Mouse (Mus musculus) forebrain, embryonic 11.5 days (tissue): ENCODE results near the gene Ms4a6c. TPM values are rescaled to one million over a fixed set of nuclear protein-coding genes. Genes with fewer than 3 reads are reported as not detected.
"Not testable (repeated sequence)": the region's sequence is repeated elsewhere in the genome, so short reads cannot be mapped to it uniquely, and the experiment has no call there.

Source experiments
- ATAC-seq: fragments of 200-750 bp; cut with Nextera tagmentation; replicated peaks from 2 replicates; pipeline ENCODE4 v1.8.0; 2017; ENCODE audit warnings: moderate TSS enrichment; ENCODE audit not compliant: low FRiP score
- DNase-seq: peaks from one replicate; pipeline ENCODE4 v3.0.0-alpha.2; 2017; ENCODE audit warnings: low spot score
- H3K27ac ChIP-seq: fragments of 300-500 bp; sonication (generic); 2 replicates; pipeline ENCODE4 v1.5.1; 2014; ENCODE audit warnings: low read depth, low read length
- H3K27me3 ChIP-seq: fragments of 300-500 bp; sonication (generic); 2 replicates; pipeline ENCODE4 v1.6.1; 2014; ENCODE audit warnings: mild to moderate bottlenecking, low read length, mixed read lengths; ENCODE audit not compliant: control insufficient read depth, insufficient read depth
- H3K36me3 ChIP-seq: fragments of 300-500 bp; sonication (generic); 2 replicates; pipeline ENCODE4 v1.6.1; 2014; ENCODE audit warnings: mild to moderate bottlenecking, low read length, moderate library complexity, mixed read lengths; ENCODE audit not compliant: control insufficient read depth, insufficient read depth
- H3K4me1 ChIP-seq: fragments of 300-500 bp; sonication (generic); replicated peaks from 2 replicates; pipeline ENCODE4 v1.6.1; 2014; ENCODE audit warnings: low read length, mixed read lengths; ENCODE audit not compliant: control insufficient read depth, insufficient read depth
- H3K4me2 ChIP-seq: fragments of 300-500 bp; sonication (generic); 2 replicates; pipeline ENCODE4 v1.6.1; 2014; ENCODE audit warnings: low read depth, mild to moderate bottlenecking, low read length, moderate library complexity, mixed read lengths; ENCODE audit not compliant: severe bottlenecking
- H3K4me3 ChIP-seq: fragments of 300-500 bp; sonication (generic); 2 replicates; pipeline ENCODE4 v1.5.1; 2014; ENCODE audit warnings: low read depth, low read length
- H3K9ac ChIP-seq: fragments of 300-500 bp; sonication (generic); 2 replicates; pipeline ENCODE4 v1.6.1; 2014; ENCODE audit warnings: low read length
- H3K9me3 ChIP-seq: fragments of 300-500 bp; sonication (generic); 2 replicates; pipeline ENCODE4 v1.6.1; 2016; ENCODE audit warnings: low read length, mixed read lengths; ENCODE audit not compliant: control insufficient read depth
- WGBS: fragments of 180-500 bp; shearing (Covaris S2); extraction: QIAGEN DNeasy Blood & Tissue Kit; methylation state at CpG from one replicate; pipeline ENCODE4 v1.1.7; 2014; 5-methylcytosine and 5-hydroxymethylcytosine counted together
- polyA plus RNA-seq: library from polyadenylated mRNA; unstranded; fragments of >200 nt; fragmentation: Nextera tagmentation; extraction: Ambion mirVana; gene quantifications from 2 replicates; pipeline ENCODE4 v1.2.1, GENCODE M21; 2014

The Ms4a6c gene
- polyA plus RNA-seq, 1 experiment from 2014 or later, result 2.4 TPM

- H3K4me3 ChIP-seq, result no peak overlapping the region
- WGBS, result 88% methylated on average over 1 of the region's 1 CpGs
Measured at GRCm38 (mm10) chr19:11492671-11493070, 23.5 kb downstream of the Ms4a6c start.

GRCm38 (mm10) chr19:11494519-11494918 lies 25.4 kb downstream of the Ms4a6c start:
- no peak overlapping the region for H3K27ac ChIP-seq
- H3K4me1 ChIP-seq, result no peaks in the 10 kb centered on the region
- DNase-seq (no peak), ATAC-seq (no peak)
- no peak overlapping the region for H3K9ac ChIP-seq
- no peaks in the 10 kb centered on the region for H3K9me3 ChIP-seq
- H3K4me3 ChIP-seq, result no peak overlapping the region
- no peak overlapping the region for H3K4me2 ChIP-seq
- H3K36me3 ChIP-seq, result no peaks in the 10 kb centered on the region
- no peaks in the 10 kb centered on the region for H3K27me3 ChIP-seq
- WGBS, result 86% methylated on average over 3 of the region's 3 CpGs

More at GRCm38 (mm10) chr19:11492671-11493070, 23.5 kb downstream of the Ms4a6c start:
- Histone ChIP-seq H3K9me3 (no peaks in the 10 kb centered on the region), H3K27me3 (no peaks in the 10 kb centered on the region), H3K4me1 (no peaks in the 10 kb centered on the region), H3K9ac (no peak overlapping the region), H3K27ac (no peak overlapping the region), H3K4me2 (no peak overlapping the region), H3K36me3 (no peaks in the 10 kb centered on the region)
- ATAC-seq (no peak), DNase-seq (no peak)

DNA sequence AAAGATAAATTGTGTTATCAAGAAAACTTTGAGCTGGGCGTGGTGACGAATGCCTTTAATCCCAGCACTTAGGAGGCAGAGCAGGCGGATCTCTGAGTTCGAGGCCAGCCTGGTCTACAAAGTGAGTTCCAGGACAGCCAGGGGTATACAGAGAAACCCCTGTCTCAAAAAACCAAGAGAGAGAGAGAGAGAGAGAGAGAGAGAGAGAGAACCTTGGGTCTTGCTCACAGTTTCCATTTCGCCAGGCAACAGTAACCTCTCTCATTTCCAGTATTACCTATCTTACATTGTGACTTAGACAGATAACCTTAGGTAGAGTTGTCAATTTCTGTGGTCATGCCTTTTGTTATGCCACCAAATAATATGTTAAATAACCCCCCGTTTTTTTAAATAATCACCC lies 27.2 kb downstream of the Ms4a6c start:
- H3K4me2 ChIP-seq, result no peak overlapping the region
- H3K9ac ChIP-seq, result no peak overlapping the region
- H3K36me3 ChIP-seq, result no peaks in the 10 kb centered on the region
- no peak overlapping the region for H3K27ac ChIP-seq
- no peak for DNase-seq
- no peak overlapping the region for H3K4me3 ChIP-seq
- no peak for ATAC-seq
- H3K9me3 ChIP-seq, result no peaks in the 10 kb centered on the region
- no peaks in the 10 kb centered on the region for H3K27me3 ChIP-seq
- no peaks in the 10 kb centered on the region for H3K4me1 ChIP-seq
- WGBS, result 82% methylated on average over 6 of the region's 6 CpGs

GRCm38 (mm10) chr19:11497300-11497699 lies 28.1 kb downstream of the Ms4a6c start:
- not testable (repeated sequence) for H3K27me3 ChIP-seq

DNA sequence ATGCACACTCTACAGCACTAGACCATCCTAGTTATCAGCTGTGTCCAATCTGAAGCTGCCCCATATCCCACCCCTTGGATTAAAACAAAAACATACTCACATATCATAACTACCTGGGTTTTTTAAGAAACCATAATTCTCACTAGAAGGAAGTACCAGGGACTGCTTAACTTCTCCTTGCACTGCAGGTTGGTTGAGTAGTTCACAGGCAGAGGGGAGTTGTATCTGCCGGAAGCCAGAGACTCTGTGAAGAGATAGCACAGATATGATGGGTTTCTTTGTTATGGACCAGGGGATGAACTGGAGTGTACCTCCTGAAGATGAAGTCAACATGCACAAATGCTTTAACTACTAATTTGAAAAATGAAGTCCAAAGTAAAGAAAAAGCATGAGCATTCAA lies 31.6 kb downstream of the Ms4a6c start:
- Histone ChIP-seq H3K27me3 (no peaks in the 10 kb centered on the region), H3K9ac (no peak overlapping the region), H3K36me3 (no peaks in the 10 kb centered on the region), H3K4me2 (no peak overlapping the region), H3K9me3 (no peaks in the 10 kb centered on the region), H3K27ac (no peak overlapping the region), H3K4me3 (no peak overlapping the region), H3K4me1 (no peaks in the 10 kb centered on the region)
- ATAC-seq (no peak), DNase-seq (no peak)
- WGBS, result 95% methylated on average over 1 of the region's 1 CpGs

More at GRCm38 (mm10) chr19:11497300-11497699, 28.1 kb downstream of the Ms4a6c start:
- WGBS, result 85% methylated on average over 1 of the region's 1 CpGs
- H3K36me3 ChIP-seq, H3K4me3 ChIP-seq, H3K9ac ChIP-seq, DNase-seq, H3K4me1 ChIP-seq, H3K9me3 ChIP-seq, ATAC-seq, H3K4me2 ChIP-seq, H3K27ac ChIP-seq: not testable (repeated sequence)

- Histone ChIP-seq H3K9me3 (no peaks in the 10 kb centered on the region), H3K4me1 (no peaks in the 10 kb centered on the region), H3K9ac (no peak overlapping the region), H3K4me2 (no peak overlapping the region), H3K27ac (no peak overlapping the region), H3K27me3 (no peaks in the 10 kb centered on the region), H3K4me3 (no peak overlapping the region), H3K36me3 (no peaks in the 10 kb centered on the region)
- DNase-seq (no peak), ATAC-seq (no peak)
- 87% methylated on average over 4 of the region's 4 CpGs for WGBS
Measured at GRCm38 (mm10) chr19:11501326-11501725, 32.2 kb downstream of the Ms4a6c start.

DNA sequence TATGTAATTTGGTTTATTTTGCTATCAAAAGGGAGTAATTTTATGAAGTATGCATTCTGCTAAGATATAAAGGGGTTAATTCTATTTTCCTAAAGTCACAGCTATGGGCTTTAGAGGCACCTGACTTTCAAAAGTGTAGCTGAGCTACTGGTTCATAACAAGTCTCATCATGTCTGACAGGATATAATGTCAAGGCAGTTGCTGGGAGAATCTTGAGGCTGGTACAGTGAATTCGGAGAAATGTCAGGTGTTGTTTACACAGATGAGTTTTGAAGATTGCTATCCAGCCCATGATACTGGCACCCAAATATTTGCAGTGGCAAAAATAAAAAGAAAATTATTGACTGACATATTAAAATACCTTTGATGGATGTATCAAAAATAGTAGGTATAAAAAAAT lies 35.7 kb downstream of the Ms4a6c start:
- ATAC-seq, result no peak
- DNase-seq, result no peak
- no peak overlapping the region for H3K4me3 ChIP-seq
- no peak overlapping the region for H3K9ac ChIP-seq
- H3K4me2 ChIP-seq, result no peak overlapping the region
- no peaks in the 10 kb centered on the region for H3K27me3 ChIP-seq
- no peak overlapping the region for H3K27ac ChIP-seq
- no peaks in the 10 kb centered on the region for H3K36me3 ChIP-seq
- H3K4me1 ChIP-seq, result no peaks in the 10 kb centered on the region
- 81% methylated on average over 1 of the region's 1 CpGs for WGBS
- no peaks in the 10 kb centered on the region for H3K9me3 ChIP-seq

DNA sequence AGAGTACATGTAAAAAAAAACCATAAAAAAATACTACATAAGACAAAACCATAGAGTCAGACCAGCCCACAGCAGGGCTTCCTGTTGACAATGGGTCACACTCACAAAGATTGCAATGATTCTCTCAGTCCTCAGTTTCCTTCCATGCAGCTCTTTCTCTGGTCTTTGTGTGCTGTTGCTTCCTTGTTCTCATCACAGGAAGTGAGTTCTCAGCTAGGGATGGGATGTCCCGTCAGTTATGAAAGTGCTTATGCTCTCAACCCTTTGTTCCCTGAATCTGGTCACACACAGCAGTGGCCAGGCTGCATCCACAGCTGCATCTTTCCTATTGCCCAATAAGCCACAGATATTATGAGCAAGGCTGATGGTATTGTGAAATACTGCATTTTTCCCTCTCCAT lies 44.3 kb downstream of the Ms4a6c start:
- H3K36me3 ChIP-seq, result no peaks in the 10 kb centered on the region
- H3K27me3 ChIP-seq, result no peaks in the 10 kb centered on the region
- ATAC-seq (no peak), DNase-seq (no peak)
- H3K4me1 ChIP-seq, result no peaks in the 10 kb centered on the region
- no peak overlapping the region for H3K4me2 ChIP-seq
- no peak overlapping the region for H3K27ac ChIP-seq
- H3K9ac ChIP-seq, result no peak overlapping the region
- H3K4me3 ChIP-seq, result no peak overlapping the region
- H3K9me3 ChIP-seq, result no peaks in the 10 kb centered on the region
- whole genome bisulfite sequencing, result 71% methylated on average over 1 of the region's 1 CpGs

DNA sequence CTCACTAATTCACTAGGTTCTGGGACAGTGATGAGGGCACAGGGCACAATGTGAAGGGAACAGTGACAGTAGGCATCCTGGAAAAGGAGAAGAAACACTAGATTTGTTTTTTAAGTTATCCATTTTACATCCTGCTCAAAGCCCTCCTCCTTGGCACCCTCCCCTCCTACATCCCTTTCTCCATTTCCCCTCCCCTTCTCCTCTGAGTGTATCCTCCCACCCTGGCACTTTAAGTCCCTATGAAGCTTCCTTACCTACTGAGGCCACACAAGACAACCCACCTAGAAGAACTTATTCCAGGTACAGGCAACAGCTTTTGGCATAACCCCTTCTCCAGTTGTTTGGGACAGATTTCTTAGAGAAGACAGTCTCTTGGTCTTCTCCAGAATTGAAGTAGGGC lies 47.1 kb downstream of the Ms4a6c start, which contains the start of gene Ms4a6b:
TSS of gene Ms4a6b (plus strand) at position 267 of the 400 bp plus-strand sequence.
- DNase-seq (no peak), ATAC-seq (no peak)
- Histone ChIP-seq H3K4me2 (no peak within 1 kb of the TSS), H3K9ac (no peak within 1 kb of the TSS), H3K4me1 (no peaks in the 10 kb centered on the region), H3K27ac (no peak within 1 kb of the TSS), H3K27me3 (no peaks in the 10 kb centered on the region), H3K36me3 (no peaks in the 10 kb centered on the region), H3K9me3 (no peaks in the 10 kb centered on the region), H3K4me3 (no peak within 1 kb of the TSS)
